Mouse (Mus musculus) gastrocnemius, postnatal 36 days (tissue): ENCODE results near the gene Sema7a. TPM values are rescaled to one million over a fixed set of nuclear protein-coding genes. Genes with fewer than 3 reads are reported as not detected.

Source experiments
- DNase-seq, 2 experiments: peaks; one replicate each; pipeline ENCODE4 v3.0.0; 2022
- intact Hi-C: fragments of 180-260 bp; cut with DNase I; formaldehyde crosslinking; loops from one replicate; pipeline ENCODE4 v1.15.1; 2025
- total RNA-seq, 2 experiments: library from RNA; stranded (reverse); gene quantifications; 2 replicates each; pipeline ENCODE4 v1.2.3; 2021

Sema7a gene
- total RNA-seq, 2 experiments from 2014 or later, result 7.9 to 12.5 TPM

DNA sequence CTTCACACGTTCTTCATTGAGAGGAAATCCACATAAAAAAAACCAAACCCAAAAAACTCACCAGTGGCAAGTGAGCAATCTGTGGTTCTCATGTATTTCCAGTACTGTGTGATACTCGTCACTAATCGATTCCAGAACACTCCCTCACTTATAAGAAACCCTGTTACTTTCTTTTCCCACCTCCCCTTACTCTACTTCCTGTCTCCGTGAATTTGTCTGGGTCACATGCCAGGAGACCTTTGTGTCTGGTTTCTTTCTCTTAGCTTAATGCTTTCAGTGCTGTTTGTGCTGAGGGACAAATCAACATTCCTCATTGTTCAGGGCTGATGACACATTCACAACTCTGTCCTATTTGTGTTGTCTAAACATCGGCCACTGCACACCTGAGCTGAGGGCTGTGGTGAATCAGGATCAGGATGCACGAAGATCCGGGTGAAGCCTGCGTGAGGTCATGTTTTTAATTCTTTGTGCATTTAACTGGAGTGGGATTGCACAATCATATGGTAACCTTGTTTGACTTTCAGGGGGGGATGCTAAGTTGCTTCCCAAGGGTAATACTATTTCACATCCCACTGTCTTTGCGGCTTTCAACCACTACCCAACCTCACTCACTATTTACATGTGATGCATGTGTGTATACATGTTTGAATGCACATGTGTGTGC is 33.0 kb downstream of the Sema7a start:
- no peak for DNase-seq
- intact Hi-C loops, result no loop called here

GRCm38 (mm10) chr9:57973440-57974066 is 33.6 kb downstream of the Sema7a start:
- intact Hi-C loops, result no loop called here

GRCm38 (mm10) chr9:57974221-57974620 is 34.3 kb downstream of the Sema7a start:
- intact Hi-C loops, result no loop called here
- DNase-seq, result no peak

More at GRCm38 (mm10) chr9:57973440-57974066, 33.6 kb downstream of the Sema7a start:
- DNase-seq, result no peak

DNA sequence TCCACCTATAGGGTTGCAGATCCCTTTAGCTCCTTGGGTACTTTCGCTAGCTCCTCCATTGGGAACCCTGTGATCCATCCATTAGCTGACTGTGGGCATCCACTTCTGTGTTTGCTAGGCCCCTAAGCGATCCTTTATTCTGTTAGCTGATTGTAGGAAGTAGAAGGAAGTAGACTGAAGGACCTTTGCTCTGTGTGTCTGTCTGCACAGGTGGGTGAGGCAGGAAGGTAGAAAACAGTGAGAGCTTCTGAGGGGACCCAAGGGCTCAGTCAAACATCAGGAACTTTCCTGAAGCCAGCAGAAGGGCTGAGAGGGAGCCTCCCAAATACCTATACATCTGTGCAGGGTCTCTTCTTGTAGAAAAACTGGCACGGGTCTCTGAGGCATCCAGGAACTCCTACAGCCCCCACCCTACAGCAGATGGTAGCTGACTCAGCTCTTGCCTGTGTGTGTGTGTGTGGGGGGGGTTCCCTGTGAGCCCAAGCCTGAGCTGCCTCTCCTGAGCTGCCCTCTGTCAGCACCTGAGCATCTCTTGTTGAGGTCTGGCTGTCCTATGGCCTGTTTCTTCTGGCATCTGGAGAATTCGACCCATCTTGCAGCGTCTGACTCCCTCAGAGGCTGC is 35.4 kb downstream of the Sema7a start:
- DNase-seq, result no peak

DNA sequence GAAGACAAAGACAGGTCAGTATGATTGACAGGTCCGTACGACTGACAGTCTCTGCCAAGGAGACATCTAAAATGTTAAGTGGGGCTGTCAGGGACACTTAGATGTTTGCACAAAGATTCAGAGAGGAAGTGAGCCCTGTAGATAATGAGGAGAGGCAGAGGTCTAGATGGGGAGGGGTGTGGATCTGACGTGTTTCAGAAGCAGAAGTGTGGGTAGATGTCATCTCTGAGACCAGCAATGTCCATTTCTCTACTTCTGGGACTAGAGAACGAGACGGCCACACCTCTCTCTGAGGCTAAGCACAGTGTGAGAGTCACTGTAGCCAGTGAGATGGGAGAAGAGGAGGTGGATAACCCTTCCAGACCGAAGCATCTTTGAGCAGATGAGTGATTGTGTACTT is 38.1 kb downstream of the Sema7a start:
- no peak for DNase-seq
- intact Hi-C loops, result no loop called here

More for the DNA sequence above, 35.4 kb downstream of the Sema7a start:
- intact Hi-C loops, result no loop called here

- DNase-seq, result no peak
- intact Hi-C loops, result no loop called here
Observed at GRCm38 (mm10) chr9:57978858-57979257, 38.9 kb downstream of the Sema7a start.

GRCm38 (mm10) chr9:57980570-57980969 is 40.7 kb downstream of the Sema7a start:
- no peak for DNase-seq
- intact Hi-C loops, result no loop called here

DNA sequence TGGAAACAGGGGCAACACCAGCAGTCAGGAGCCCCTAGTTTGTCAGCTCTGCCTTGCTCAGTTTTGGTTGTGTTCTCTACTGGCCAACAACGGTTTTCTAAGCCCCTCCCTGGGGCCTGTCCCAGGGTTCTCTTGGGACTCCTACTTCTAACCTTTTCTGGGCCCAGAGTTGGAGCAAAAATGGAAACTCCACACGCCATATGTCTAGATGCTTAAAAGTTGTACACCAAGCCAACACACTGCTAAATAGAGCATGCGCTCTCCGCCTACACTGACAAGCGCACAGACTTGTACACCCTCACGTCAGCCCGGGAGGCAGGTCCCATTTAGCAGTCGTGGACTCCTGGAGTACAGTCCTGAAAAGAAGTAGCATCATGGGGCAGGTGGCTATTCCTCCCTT is 45.4 kb downstream of the Sema7a start:
- DNase-seq, result no peak
- intact Hi-C loops, result no loop called here

DNA sequence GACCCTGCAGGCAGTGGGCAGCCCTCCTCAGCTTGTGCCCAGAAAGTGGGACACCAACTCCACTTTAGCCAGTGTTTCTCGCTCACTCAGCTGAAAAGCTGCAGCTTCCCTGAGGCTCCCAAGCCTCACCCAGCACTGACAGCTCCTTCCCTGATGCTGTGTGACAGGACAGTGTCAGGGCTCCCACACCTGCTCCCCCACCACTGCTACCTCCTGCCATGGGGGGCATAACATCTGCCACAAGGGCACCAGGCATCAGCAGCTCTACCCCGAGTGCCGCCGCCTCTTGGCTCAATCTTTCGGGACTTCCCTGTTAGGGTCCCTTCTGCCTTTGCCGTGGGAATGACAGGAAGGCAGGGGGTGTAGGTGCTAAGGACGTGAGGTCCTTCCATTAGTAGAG is 46.4 kb downstream of the Sema7a start:
- intact Hi-C loops, result no loop called here
- no peak for DNase-seq

GRCm38 (mm10) chr9:57988098-57988497 is 48.2 kb downstream of the Sema7a start:
- intact Hi-C loops, result no loop called here
- DNase-seq, result no peak

GRCm38 (mm10) chr9:57989309-57989708 is 49.4 kb downstream of the Sema7a start:
- intact Hi-C loops, result no loop called here
- DNase-seq, result no peak

DNA sequence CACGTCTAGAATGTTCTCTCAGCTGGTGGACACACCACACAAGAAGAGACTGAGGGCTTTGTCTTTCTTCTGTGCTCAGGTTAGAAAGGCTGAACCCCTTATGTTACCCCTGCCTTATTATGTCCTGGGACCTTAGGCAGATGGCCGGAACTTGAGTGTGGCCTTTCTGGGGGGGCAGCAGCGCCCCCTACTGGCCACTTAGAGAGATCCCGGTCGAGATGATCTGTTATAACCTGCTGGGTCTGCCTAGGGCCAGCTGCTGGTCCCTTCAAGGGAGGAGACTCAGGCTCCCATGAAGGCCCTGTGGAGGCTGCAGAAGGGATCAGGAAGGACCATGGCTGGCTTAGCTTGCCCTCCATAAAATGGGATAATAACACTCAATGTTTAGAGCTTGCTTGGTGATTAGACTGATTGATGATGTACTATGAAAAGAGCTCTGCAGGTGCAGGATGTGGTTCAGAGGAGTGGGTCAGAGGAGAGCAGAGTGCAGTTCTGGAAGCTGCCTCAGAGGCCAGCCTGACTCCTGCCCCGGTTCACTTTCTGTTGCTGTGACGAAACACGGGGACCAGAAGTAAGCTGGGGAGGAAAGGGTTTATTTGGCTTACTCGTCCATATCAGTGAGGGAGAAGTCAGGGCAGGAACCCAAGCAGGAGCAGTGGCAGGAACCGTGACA is 50.7 kb downstream of the Sema7a start:
- no peak for DNase-seq
- intact Hi-C loops, result loop anchor here (10.0 kb wide), 1 partner anchor 226 kb away; the partner anchor contains the start of gene Clk3

- intact Hi-C loops, result loop anchor here (1.0 to 10.0 kb wide), 2 partner anchors 56 to 227 kb away; partner anchors contain the start of gene Clk3
- no peak for DNase-seq
Observed at GRCm38 (mm10) chr9:57992060-57992459, 52.1 kb downstream of the Sema7a start.

DNA sequence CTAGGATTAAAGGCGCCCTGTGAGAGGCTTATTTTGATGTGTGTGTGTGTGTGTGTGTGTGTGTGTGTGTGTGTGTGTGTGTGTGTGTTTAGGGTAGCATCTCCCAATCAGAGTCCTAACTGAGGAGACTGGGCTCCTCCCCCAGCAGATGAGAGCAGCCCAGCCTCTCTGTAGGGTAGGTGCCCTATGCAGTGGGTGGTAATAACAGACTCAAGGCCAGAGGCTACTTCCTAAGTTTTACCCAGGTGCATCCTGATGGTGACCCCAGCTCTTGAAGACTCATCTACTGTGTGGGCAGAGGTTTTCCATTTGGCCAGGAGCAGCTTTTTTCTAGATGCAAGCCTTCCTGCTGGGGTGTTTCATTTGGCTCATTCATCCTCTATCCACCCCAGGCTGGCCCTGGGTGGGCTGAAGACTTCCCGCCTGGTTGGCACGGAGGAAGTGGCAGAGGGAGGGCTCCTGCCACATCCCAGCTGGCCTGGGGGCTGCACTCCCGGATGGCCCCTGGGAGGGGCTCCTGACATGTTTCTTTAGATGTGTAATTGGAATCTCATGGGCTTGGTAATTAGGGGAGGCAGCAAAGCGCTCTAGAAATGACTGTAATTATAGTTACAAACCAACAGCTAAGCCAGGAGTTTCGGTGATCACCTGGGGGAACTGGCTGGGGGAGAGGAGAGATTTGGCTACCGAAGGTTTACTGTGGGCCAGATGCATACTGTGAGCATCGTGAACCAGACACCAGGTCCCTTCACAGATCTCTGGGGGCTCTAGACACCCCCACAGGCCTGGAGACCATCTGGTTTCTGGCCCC is 53.1 kb downstream of the Sema7a start:
- no peak for DNase-seq
- intact Hi-C loops, result loop anchor here (1.0 to 10.0 kb wide), 2 partner anchors 57 to 228 kb away; partner anchors contain the start of gene Clk3

DNA sequence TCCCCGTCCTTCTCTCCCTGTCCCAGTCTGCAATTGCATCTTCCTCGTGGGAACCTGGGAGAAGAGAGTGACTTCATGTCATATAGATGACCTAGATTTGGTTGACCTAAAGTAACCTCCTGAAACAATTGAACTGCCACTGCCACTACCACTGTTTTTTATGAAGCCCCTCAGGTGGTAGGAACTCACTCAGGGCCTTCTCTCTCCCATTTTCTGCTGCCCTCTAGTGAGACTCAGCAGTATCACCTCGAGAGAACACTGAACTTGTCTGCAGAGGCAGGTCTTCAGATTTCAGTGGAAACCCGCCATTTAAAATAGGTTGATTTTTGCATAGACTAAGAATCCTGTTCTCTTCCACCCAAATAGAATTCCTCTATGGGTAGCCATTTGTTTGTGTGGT is 55.4 kb downstream of the Sema7a start:
- no peak for DNase-seq
- intact Hi-C loops, result loop anchor here (10.0 kb wide), 1 partner anchor 230 kb away; the partner anchor contains the start of gene Clk3

DNA sequence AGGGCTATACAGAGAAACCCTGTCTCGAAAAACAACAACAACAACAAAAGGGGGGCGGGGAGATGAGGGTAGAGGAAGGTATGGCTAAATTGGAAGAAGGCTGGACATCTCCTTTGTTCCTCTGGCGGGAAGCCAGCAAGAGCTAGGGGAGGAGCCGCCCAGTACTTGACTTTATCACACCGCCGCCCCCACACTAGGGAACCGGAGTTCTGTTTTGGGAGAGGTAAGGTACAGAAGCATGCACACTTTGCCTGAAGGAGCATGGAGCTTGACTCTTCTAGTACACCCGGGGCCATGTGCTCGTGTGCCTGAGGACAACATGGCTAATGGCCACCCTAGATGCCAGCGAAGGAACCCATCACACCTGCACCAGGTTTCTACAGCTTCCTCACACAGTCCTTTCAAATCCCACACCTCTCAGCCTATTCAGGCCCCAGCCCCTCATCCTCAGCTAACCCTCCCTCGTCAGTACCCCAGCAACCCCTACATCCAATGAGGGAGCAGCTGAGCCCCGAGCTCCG is 57.7 kb downstream of the Sema7a start:
- intact Hi-C loops, result loop anchor here (2.0 to 10.0 kb wide), 2 partner anchors 137 to 233 kb away; partner anchors contain the start of gene Clk3
- DNase-seq, result no peak

DNA sequence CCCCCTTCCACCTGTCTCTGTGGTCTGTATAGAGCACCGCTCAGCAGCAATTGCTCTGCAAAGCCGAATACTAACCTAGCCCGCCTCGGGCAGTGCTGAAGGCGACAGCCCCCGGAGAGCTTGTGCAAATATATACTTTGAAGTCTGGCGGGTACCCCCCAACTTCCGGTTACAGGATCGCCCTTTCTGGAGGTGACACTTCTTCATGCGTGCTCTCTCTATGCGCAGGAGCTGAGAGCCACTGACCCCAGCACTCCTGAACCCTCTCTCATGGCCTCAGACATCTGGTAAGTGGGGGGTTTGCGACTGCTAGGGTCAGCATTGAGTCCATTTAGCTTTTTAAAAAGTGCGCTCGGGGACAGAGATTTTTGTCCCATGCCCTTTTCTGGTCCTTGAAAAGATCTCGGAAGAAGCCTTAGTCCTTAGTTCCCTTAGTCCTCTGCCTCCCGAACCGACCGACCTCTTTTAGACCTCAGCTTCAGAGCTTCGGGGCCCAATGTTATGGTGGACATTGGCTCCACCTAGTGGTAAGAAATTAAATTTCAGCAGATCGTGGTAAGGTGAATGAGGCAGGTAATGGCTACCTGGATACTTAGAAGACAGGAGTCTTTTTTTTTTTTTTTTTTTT is 58.2 kb downstream of the Sema7a start:
- DNase-seq, result no peak
- intact Hi-C loops, result loop anchor here (10.0 kb wide), 1 partner anchor 233 kb away; the partner anchor contains the start of gene Clk3

DNA sequence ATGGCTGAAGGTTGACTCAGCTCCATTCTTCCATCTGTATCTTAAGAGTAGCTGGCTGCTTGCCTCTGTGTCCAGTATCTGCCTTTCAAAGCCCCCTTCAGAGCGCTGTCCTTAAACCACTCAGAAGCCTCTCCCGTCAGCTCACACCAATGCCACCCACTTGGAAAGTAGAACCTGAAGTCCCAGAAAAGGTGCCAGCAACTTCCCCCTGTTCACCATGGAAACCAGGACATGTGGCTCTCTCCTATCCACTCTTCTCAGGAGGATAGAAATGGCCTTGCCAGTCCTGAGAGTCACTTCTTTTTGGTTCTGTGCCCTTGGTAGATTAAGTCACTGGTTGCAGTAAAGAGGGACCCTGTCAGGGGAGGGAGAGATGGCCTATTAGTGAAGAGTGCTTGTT is 58.8 kb downstream of the Sema7a start:
- intact Hi-C loops, result loop anchor here (10.0 kb wide), 1 partner anchor 234 kb away; the partner anchor contains the start of gene Clk3
- DNase-seq, result no peak

GRCm38 (mm10) chr9:57999676-58000075 is 59.8 kb downstream of the Sema7a start:
- intact Hi-C loops, result loop anchor here (10.0 kb wide), 1 partner anchor 235 kb away; the partner anchor contains the start of gene Clk3
- DNase-seq, result no peak
